Mouse (Mus musculus) forebrain, embryonic 13.5 days (tissue): ENCODE data around the gene Eif4e2. TPM values are rescaled to one million over a fixed set of nuclear protein-coding genes. Genes with fewer than 3 reads are reported as not detected.

Source experiments
- ATAC-seq: fragments of 200-750 bp; cut with Nextera tagmentation; 2 replicates; pipeline ENCODE4 v1.8.0; 2017
- H3K27ac ChIP-seq: fragments of 300-500 bp; sonication (generic); 2 replicates; pipeline ENCODE4 v1.5.1; 2015; ENCODE audit warnings: inconsistent platforms, mild to moderate bottlenecking, moderate library complexity
- H3K27me3 ChIP-seq: fragments of 300-500 bp; sonication (generic); 2 replicates; pipeline ENCODE4 v1.6.1; 2015; ENCODE audit warnings: mild to moderate bottlenecking, inconsistent platforms
- H3K36me3 ChIP-seq: fragments of 300-500 bp; sonication (generic); 2 replicates; pipeline ENCODE4 v1.6.1; 2015; ENCODE audit warnings: mild to moderate bottlenecking, inconsistent platforms; ENCODE audit not compliant: poor library complexity, severe bottlenecking
- H3K4me1 ChIP-seq: fragments of 300-500 bp; sonication (generic); 2 replicates; pipeline ENCODE4 v1.6.1; 2015; ENCODE audit warnings: inconsistent platforms
- H3K4me2 ChIP-seq: fragments of 300-500 bp; sonication (generic); 2 replicates; pipeline ENCODE4 v1.6.1; 2015; ENCODE audit warnings: inconsistent platforms, mild to moderate bottlenecking, moderate library complexity
- H3K4me3 ChIP-seq: fragments of 300-500 bp; sonication (generic); 2 replicates; pipeline ENCODE4 v1.5.1; 2015; ENCODE audit warnings: mild to moderate bottlenecking, inconsistent platforms
- H3K9ac ChIP-seq: fragments of 300-500 bp; sonication (generic); 2 replicates; pipeline ENCODE4 v1.6.1; 2015; ENCODE audit warnings: mild to moderate bottlenecking, inconsistent platforms
- H3K9me3 ChIP-seq: fragments of 300-500 bp; sonication (generic); replicated peaks from 2 replicates; pipeline ENCODE4 v1.6.1; 2016; ENCODE audit warnings: inconsistent platforms
- WGBS: fragments of 180-500 bp; shearing (Covaris S2); methylation state at CpG from one replicate; pipeline ENCODE4 v1.1.7; 2015; 5-methylcytosine and 5-hydroxymethylcytosine counted together
- polyA plus RNA-seq: library from polyadenylated mRNA; unstranded; fragments of >200 nt; fragmentation: Nextera tagmentation; extraction: Ambion mirVana; gene quantifications from 2 replicates; pipeline ENCODE4 v1.2.1, GENCODE M21; 2015

The Eif4e2 gene
- polyA plus RNA-seq, 1 experiment from 2014 or later = 108 TPM

DNA sequence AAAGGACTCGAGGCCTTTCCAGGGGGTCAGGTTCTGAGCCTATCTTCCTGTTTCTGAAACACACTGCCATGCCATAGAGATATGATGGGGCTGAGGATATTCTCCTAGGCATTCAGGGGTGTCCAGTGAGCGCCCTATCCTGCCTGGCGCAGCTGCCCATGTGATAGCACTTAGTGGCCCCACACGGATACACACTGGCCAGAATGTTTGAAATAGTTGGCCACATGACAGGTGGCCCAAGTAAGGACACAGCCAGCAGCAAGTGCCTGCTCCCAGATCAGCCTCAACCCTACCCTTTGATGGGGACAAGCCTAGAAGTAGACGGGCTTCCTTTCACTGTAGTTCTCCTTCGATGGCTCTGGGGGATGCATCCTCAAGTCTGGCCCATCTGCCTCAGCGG lies 9.2 kb upstream of the Eif4e2 start, which contains the start of gene Chrng:
TSS of gene Chrng (plus strand) at position 193 of the 400 bp plus-strand sequence.
- Histone ChIP-seq H3K4me1 (no peaks in the 10 kb centered on the region), H3K36me3 (no peaks in the 10 kb centered on the region), H3K9ac (no peak within 1 kb of the TSS), H3K27me3 (peaks cover 28% of the 10 kb centered on the region), H3K4me3 (no peak within 1 kb of the TSS), H3K27ac (no peak within 1 kb of the TSS), H3K9me3 (no peaks in the 10 kb centered on the region), H3K4me2 (no peak within 1 kb of the TSS)
- WGBS = 90% methylated on average over 7 of the region's 7 CpGs
- ATAC-seq = no peak

DNA sequence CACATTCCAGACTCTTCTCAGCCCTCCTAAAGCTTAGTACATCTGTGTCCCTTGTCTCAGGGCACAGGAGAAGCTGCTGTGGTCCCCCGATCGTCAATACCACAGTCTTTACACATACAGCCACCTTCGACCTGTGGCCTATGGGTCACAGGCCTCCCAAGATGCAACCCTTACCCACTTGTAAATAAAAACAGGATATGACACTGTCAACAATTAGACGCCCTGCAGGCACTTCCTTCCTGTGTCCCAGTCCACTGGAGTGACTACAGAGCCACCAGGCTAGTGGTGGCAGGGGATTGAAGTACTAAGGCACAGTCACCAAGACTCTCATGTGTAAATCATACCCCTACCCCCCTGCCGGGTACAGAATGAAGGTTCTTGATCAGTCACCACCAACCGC lies 8.7 kb upstream of the Eif4e2 start:
- peaks cover 31% of the 10 kb centered on the region for H3K27me3 ChIP-seq
- H3K36me3 ChIP-seq = no peaks in the 10 kb centered on the region
- no peak overlapping the region for H3K9ac ChIP-seq
- H3K9me3 ChIP-seq = no peaks in the 10 kb centered on the region
- no peak overlapping the region for H3K4me2 ChIP-seq
- H3K4me1 ChIP-seq = no peaks in the 10 kb centered on the region
- no peak overlapping the region for H3K27ac ChIP-seq
- ATAC-seq = no peak
- WGBS = 79% methylated on average over 6 of the region's 6 CpGs
- H3K4me3 ChIP-seq = no peak overlapping the region

DNA sequence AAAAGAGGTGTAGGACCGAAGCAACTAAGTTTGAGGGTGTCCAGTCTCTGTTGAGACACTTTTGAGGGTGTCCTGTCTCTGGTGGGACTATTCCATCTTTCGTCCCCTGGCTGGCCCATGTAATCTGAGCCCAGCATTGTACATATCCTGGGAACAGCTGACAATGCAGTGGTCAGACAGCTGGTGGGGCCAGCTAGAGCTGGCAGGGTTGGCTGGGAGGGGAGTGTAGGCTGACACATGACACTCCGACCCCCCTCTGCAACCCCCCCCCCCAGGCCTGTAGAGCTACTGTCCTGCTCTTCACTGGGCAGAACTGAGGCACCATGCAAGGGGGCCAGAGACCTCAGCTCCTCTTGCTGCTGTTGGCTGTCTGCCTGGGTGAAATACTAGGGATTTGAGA lies 8.2 kb upstream of the Eif4e2 start:
- Histone ChIP-seq H3K9ac (no peak overlapping the region), H3K27ac (no peak overlapping the region), H3K4me2 (no peak overlapping the region), H3K27me3 (peaks cover 31% of the 10 kb centered on the region), H3K36me3 (no peaks in the 10 kb centered on the region), H3K4me3 (no peak overlapping the region), H3K4me1 (no peaks in the 10 kb centered on the region), H3K9me3 (no peaks in the 10 kb centered on the region)
- 58% methylated on average over 3 of the region's 3 CpGs for WGBS
- no peak for ATAC-seq

DNA sequence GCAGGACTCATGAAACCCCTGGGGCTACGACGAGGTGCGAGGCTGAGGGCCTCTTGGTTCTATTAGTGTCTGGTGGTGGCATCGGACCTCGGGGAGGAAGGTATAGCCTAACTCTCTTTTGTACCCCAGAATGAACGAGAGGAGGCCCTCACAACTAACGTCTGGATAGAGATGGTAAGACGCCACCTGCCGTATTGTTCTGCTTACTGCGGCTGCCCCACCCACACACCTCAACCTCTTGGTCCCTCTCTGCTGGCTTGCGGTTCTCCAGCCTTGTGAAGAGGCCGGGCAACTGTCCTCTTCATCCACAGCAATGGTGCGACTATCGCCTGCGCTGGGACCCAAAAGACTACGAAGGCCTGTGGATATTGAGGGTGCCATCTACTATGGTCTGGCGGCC lies 7.4 kb upstream of the Eif4e2 start:
- Histone ChIP-seq H3K9ac (no peak overlapping the region), H3K9me3 (no peaks in the 10 kb centered on the region), H3K4me2 (no peak overlapping the region), H3K4me1 (no peaks in the 10 kb centered on the region), H3K27me3 (peaks cover 31% of the 10 kb centered on the region), H3K27ac (no peak overlapping the region), H3K4me3 (no peak overlapping the region), H3K36me3 (no peaks in the 10 kb centered on the region)
- no peak for ATAC-seq
- 16% methylated on average over 17 of the region's 17 CpGs for WGBS

DNA sequence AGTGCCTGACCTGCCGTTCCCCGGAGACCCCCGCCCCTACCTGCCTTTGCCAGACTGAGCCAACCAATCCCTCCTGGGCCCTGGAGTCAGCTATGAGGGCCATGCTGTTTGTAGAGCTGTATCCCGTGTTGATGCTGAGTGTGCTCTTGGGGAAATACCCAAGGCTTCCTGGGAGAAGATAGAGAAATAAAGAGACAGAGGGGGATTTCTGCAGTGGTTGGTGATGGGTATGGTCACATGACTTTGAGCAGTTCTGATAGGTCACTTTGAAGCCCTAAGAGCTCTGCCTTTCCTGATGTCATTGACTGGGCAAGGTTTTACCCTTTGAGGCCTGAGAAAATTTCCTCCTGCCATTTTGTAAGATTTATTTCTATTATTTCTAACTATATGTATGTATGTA lies 2.3 kb upstream of the Eif4e2 start:
- ATAC-seq = no peak
- Histone ChIP-seq H3K4me1 (peaks cover 26% of the 10 kb centered on the region), H3K27ac (no peak overlapping the region), H3K36me3 (no peaks in the 10 kb centered on the region), H3K27me3 (peaks cover 21% of the 10 kb centered on the region), H3K9ac (no peak overlapping the region), H3K9me3 (no peaks in the 10 kb centered on the region), H3K4me3 (no peak overlapping the region), H3K4me2 (no peak overlapping the region)
- 87% methylated on average over 4 of the region's 4 CpGs for WGBS

DNA sequence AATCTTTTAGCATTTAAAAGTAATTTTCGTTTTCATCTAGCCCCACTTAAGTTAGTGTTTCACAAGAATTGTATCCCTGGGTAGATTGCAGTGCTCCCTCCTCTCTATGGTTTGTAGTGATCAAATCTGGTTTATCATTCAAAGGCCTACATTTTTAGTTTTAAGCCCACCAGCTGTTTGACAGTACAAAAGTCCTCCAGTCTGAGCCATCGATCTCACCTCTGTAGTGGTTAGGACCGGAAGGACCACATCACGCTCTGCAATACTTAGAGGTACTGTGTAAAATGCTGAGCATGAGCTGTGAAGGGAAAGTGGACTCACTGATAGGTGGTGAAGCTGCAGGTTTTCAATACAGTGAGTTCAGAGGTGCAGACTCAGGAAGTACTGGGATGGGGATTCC lies 1.0 kb downstream of the Eif4e2 start:
- peak overlapping the region; percentile 91 for H3K9ac ChIP-seq
- ATAC-seq = no peak
- WGBS = 34% methylated on average over 4 of the region's 4 CpGs
- no peak overlapping the region for H3K27ac ChIP-seq
- peak overlapping the region; percentile 85 for H3K4me3 ChIP-seq
- peaks cover 8% of the 10 kb centered on the region for H3K36me3 ChIP-seq
- peaks cover 36% of the 10 kb centered on the region for H3K4me1 ChIP-seq
- no peaks in the 10 kb centered on the region for H3K27me3 ChIP-seq
- no peaks in the 10 kb centered on the region for H3K9me3 ChIP-seq
- H3K4me2 ChIP-seq = peak overlapping the region; percentile 77

DNA sequence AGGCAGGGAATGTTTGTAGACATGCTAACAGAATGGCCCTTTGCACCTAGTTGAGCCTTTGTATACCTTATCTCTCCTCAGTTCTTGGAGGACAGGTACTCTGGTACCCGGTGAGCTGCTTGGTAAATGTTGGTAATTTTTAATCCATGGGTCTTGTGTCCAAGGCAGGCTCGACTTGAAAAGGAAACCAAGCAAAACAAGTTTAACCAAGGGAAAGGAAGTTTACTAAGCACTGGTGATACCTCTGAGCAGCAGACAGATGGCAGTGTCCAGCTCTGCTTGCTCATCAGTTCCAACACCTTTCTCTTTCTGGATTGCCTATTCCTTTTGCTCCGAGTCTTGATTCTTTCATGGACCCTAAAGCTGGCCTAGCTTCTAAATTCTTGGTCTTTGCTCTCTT lies 4.2 kb downstream of the Eif4e2 start:
- Histone ChIP-seq H3K9me3 (no peaks in the 10 kb centered on the region), H3K36me3 (peaks cover 40% of the 10 kb centered on the region), H3K4me3 (no peak overlapping the region), H3K4me1 (peaks cover 34% of the 10 kb centered on the region), H3K4me2 (no peak overlapping the region), H3K27me3 (no peaks in the 10 kb centered on the region), H3K9ac (0 out of 2 replicates have a peak overlapping the region, but pooled peaks have one; percentile 9), H3K27ac (no peak overlapping the region)
- 67% methylated on average over 3 of the region's 3 CpGs for WGBS
- ATAC-seq = no peak

DNA sequence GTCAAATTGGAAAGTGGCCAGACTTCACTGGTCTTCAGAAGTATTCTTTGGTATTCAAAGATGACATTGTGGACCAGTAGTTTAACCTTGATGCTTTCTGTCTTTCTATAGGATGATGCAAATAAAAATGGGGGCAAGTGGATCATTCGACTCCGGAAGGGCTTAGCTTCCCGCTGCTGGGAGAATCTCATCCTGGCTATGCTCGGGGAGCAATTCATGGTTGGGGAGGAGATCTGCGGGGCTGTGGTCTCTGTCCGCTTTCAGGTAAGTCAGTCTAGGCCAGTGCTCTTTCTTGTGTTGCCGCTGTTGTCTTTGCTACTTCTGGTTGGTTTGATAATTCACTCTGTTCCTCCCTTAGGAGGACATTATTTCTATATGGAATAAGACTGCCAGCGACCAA lies 12.0 kb downstream of the Eif4e2 start:
- WGBS = 98% methylated on average over 8 of the region's 8 CpGs
- no peak for ATAC-seq
- no peak overlapping the region for H3K27ac ChIP-seq
- H3K4me1 ChIP-seq = no peaks in the 10 kb centered on the region
- H3K27me3 ChIP-seq = no peaks in the 10 kb centered on the region
- H3K36me3 ChIP-seq = peaks cover 98% of the 10 kb centered on the region
- no peak overlapping the region for H3K4me2 ChIP-seq
- H3K9me3 ChIP-seq = no peaks in the 10 kb centered on the region
- no peak overlapping the region for H3K9ac ChIP-seq
- H3K4me3 ChIP-seq = no peak overlapping the region

DNA sequence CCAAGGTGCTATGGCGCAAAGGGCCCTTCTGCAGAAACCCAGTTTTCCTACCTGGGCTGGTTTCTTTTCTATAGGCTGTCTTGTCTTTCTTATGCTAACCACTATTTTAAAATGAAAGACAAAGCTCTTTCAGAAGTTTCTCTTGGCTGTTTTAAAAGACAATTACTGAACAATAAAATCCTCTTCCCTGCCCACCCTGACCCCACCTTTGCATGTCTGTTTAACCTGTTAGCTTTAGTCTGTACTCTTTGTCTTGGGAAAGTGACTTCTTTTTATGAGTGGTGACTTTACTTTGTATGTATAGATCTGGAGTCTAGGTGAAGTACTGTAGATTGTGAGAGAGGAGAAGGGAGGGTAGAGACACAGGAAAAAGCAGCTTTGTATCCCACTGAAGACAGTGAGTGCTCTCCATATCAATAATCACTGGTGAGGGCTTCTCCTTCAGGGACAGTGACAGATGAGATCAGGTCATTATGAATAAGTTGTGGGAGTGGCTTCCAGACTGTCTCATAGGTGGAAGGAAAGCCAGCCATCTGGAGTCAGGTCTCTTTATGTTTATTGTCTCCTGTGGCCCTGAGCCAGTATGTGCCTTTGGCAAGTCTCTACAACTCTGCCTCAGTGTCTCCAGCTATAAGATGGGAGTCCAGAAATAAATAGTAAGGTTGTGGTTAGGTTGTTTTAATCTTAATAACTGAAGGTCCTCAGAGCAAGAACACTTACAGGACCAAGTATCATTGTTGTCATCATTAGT lies 12.9 kb downstream of the Eif4e2 start:
- Histone ChIP-seq H3K4me3 (no peak overlapping the region), H3K9me3 (no peaks in the 10 kb centered on the region), H3K4me2 (no peak overlapping the region), H3K36me3 (peaks cover 97% of the 10 kb centered on the region), H3K27ac (no peak overlapping the region), H3K4me1 (no peaks in the 10 kb centered on the region), H3K9ac (no peak overlapping the region), H3K27me3 (no peaks in the 10 kb centered on the region)
- ATAC-seq = no peak
- WGBS = 100% methylated on average over 1 of the region's 1 CpGs

DNA sequence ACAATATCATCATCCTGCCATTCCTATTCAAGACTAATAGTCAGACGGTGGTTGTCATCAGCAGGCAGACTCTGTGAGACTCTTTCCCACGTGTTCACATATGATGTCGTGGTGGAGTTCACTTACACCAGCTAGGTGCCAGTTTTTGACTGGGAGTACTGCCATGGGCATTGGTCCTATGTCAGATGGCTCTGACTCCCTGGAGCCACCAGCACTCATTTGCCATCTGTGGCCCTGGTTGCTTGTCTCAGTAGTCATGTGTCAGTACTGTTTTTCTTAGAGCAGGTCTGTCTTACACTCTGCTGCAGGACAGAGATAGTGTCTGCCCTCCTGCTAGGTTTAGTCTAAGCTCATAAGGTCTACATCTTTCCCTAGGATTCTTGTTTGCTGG lies 13.4 kb downstream of the Eif4e2 start:
- ATAC-seq = no peak
- Histone ChIP-seq H3K9ac (no peak overlapping the region), H3K4me2 (no peak overlapping the region), H3K27ac (no peak overlapping the region), H3K27me3 (no peaks in the 10 kb centered on the region), H3K36me3 (peaks cover 97% of the 10 kb centered on the region), H3K9me3 (no peaks in the 10 kb centered on the region), H3K4me1 (no peaks in the 10 kb centered on the region), H3K4me3 (no peak overlapping the region)
- WGBS = 93% methylated on average over 3 of the region's 3 CpGs

DNA sequence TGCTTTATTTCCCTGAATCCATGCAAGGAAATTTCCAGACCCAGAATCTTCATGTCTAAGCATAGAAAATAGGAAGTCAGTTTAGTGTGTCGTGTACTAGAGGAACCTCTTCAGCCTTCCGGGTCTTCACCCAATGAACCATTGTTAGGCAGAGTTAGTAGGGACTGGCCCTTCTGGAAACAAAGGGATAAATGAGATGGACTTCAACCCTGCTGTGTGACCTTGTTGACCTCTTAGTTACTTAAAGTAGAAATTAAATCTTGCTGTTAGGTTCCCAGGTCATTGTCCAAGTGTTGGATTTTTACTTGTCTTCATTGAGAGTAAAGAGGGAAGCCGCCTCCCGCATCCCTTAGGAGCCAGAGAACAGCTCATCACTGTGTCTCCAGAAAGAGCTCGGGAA lies 16.9 kb downstream of the Eif4e2 start:
- H3K36me3 ChIP-seq = peaks cover 99% of the 10 kb centered on the region
- no peak overlapping the region for H3K27ac ChIP-seq
- H3K27me3 ChIP-seq = no peaks in the 10 kb centered on the region
- H3K9me3 ChIP-seq = no peaks in the 10 kb centered on the region
- ATAC-seq = no peak
- no peak overlapping the region for H3K9ac ChIP-seq
- H3K4me3 ChIP-seq = no peak overlapping the region
- H3K4me1 ChIP-seq = no peaks in the 10 kb centered on the region
- 68% methylated on average over 5 of the region's 5 CpGs for WGBS
- H3K4me2 ChIP-seq = no peak overlapping the region

DNA sequence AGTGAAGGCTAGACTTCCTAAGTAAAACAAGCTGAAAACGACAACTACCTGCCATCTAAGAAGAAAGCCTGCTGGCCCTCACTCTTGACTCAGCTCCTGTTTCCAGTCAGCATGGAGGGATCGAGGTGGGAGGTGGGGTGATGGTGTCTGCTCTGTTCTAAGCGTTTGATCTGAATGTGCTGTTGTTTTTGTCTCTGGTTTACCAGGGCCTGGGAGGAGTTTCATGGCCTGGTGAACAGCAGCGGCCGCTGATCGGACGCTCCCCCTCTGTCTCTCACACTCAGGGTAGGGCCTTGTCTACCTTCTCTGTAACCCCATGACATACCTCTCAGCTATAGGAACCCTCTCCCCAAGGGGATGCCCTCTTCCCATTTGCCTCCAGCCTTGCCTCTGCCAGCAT lies 18.5 kb downstream of the Eif4e2 start:
- WGBS = 81% methylated on average over 7 of the region's 7 CpGs
- no peak overlapping the region for H3K4me2 ChIP-seq
- peaks cover 98% of the 10 kb centered on the region for H3K36me3 ChIP-seq
- ATAC-seq = no peak
- H3K4me1 ChIP-seq = no peaks in the 10 kb centered on the region
- H3K4me3 ChIP-seq = no peak overlapping the region
- no peaks in the 10 kb centered on the region for H3K27me3 ChIP-seq
- no peak overlapping the region for H3K27ac ChIP-seq
- H3K9ac ChIP-seq = no peak overlapping the region
- H3K9me3 ChIP-seq = no peaks in the 10 kb centered on the region

DNA sequence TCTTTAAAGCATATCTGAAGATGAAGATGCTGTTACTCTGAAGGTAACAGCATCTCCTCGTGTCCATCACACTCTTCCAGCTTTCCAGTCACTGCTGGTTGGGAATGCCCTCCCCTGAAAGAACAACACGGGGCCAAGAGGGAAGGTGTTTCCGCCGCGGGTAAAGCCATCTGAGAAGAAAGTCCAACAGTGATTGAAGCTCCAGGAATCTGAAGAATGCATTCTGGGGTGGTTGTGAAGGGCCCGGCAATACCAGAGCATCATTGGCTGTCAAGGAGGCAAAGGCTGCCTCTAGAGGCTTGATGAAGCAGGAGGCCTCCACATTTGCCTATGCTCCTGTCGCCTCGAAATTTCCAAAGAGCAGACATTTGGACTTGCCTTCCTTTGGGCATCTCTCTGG lies 25.3 kb downstream of the Eif4e2 start:
- Histone ChIP-seq H3K9me3 (no peaks in the 10 kb centered on the region), H3K27ac (no peak overlapping the region), H3K4me1 (no peaks in the 10 kb centered on the region), H3K4me3 (no peak overlapping the region), H3K36me3 (peaks cover 62% of the 10 kb centered on the region), H3K4me2 (no peak overlapping the region), H3K27me3 (no peaks in the 10 kb centered on the region), H3K9ac (no peak overlapping the region)
- no peak for ATAC-seq
- 81% methylated on average over 8 of the region's 8 CpGs for WGBS
